In genomic region chr9:66611478-66612093, GRCm38 (mm10) we compare ENCODE assay signal across 8 mouse cellular contexts. TPM values are rescaled to one million over a fixed set of nuclear protein-coding genes. Genes with fewer than 3 reads are reported as not detected.
DNase-seq lines count a peak whose midpoint lies in the region; ATAC-seq and TF ChIP-seq lines count a peak whose summit lies in the region.

No protein-coding gene starts in this region.

- peak overlapping the region; percentile 23 for H3K4me2 ChIP-seq in forebrain, embryonic 15.5 days (replicated peaks)

- WGBS in forebrain, embryonic 15.5 days: 17% methylated on average over 18 of the region's 18 CpGs
- 18% methylated on average over 18 of the region's 18 CpGs for WGBS in lung, adult 2 months

- DNase-seq in heart, postnatal 25 days (ENCODE audit: low spot score): peak; percentile 78
- DNase-seq in layer of hippocampus, adult 2 months (ENCODE audit: low spot score in 2 of 2): peak; percentile 89 to 92
- peak; percentile 89 for DNase-seq in lung, adult 2 months
- peak; percentile 83 for DNase-seq in testis, postnatal 14 days (ENCODE audit: low spot score)

- peaks cover 8% of the 10 kb centered on the region for H3K27me3 ChIP-seq in E14TG2a.4 (ENCODE audit: insufficient read depth, low read length)
- H3K27me3 ChIP-seq in forebrain, embryonic 15.5 days: no peaks in the 10 kb centered on the region

- H3K4me1 ChIP-seq in E14TG2a.4 (replicated peaks; ENCODE audit: low read depth, low read length): no peaks in the 10 kb centered on the region
- H3K4me1 ChIP-seq in forebrain, embryonic 15.5 days: peaks cover 7% of the 10 kb centered on the region
- peaks cover 2% of the 10 kb centered on the region; the same call in 1 of the 2 replicates for H3K4me1 ChIP-seq in lung, adult 2 months (ENCODE audit: control insufficient read depth, insufficient read depth, low read length)

- no peak for TF ChIP-seq POLR2A in lung, adult 2 months (IDR thresholded peaks at IDR 0.05; ENCODE audit: borderline replicate concordance, extremely low read depth, low read depth, low read length)

- ATAC-seq in cerebellum, adult (ENCODE audit: insufficient number of reproducible peaks, low FRiP score, low TSS enrichment): peak; percentile 82; the same call in 1 of the 2 replicates
- ATAC-seq in forebrain, embryonic 15.5 days (replicated peaks): peak; percentile 80; the same call in 1 of the 2 replicates
- ATAC-seq in neutrophil, adult 5-6 weeks (ENCODE audit: extremely low read depth, insufficient number of reproducible peaks, low FRiP score, poor library complexity, severe bottlenecking): peak; percentile 90

- H3K27ac ChIP-seq in forebrain, embryonic 15.5 days (replicated peaks): no peak overlapping the region
- H3K27ac ChIP-seq in layer of hippocampus, adult 2 months: peak overlapping the region; percentile 75

- H3K36me3 ChIP-seq in E14TG2a.4 (ENCODE audit: insufficient read depth, low read length): no peaks in the 10 kb centered on the region
- no peaks in the 10 kb centered on the region for H3K36me3 ChIP-seq in forebrain, embryonic 15.5 days

- peaks cover 5% of the 10 kb centered on the region for H3K9me3 ChIP-seq in E14TG2a.4 (ENCODE audit: low read length)
- no peaks in the 10 kb centered on the region for H3K9me3 ChIP-seq in forebrain, embryonic 15.5 days

- H3K4me3 ChIP-seq in E14TG2a.4 (replicated peaks; ENCODE audit: low read length): no peak overlapping the region
- no peak overlapping the region; the same call in 1 of the 2 replicates for H3K4me3 ChIP-seq in forebrain, embryonic 15.5 days
- peak overlapping the region; percentile 43 for H3K4me3 ChIP-seq in layer of hippocampus, adult 2 months
- H3K4me3 ChIP-seq in lung, adult 2 months (replicated peaks; ENCODE audit: extremely low read depth, low read depth, low read length): no peak overlapping the region

- intact Hi-C loops in heart, postnatal 25 days (cut with DNase I): loop anchor here (5.0 kb wide), 1 partner anchor 99 kb away; the partner anchor contains the start of gene Fbxl22

- H3K9ac ChIP-seq in forebrain, embryonic 15.5 days (replicated peaks): no peak overlapping the region

- peak; percentile 98 for TF ChIP-seq CTCF in E14TG2a.4 (conservative IDR thresholded peaks at IDR 0.05; ENCODE audit: low read length)
- peak; percentile 100 for TF ChIP-seq CTCF in layer of hippocampus, adult 2 months (conservative IDR thresholded peaks at IDR 0.05)
- TF ChIP-seq CTCF in lung, adult 2 months (IDR thresholded peaks at IDR 0.05; ENCODE audit: insufficient read depth, low read length): peak; percentile 84

RNA-seq across cellular contexts. Expression of gene Usp3, which starts 18.6 kb away (rescaled TPM):
- 107 and 110 TPM in 2 replicates for polyA plus RNA-seq in forebrain, embryonic 15.5 days (2015; fragmentation: Nextera tagmentation; extraction: Ambion mirVana)
- total RNA-seq in heart, postnatal 25 days (2021): 10 to 100 TPM; 19.0 to 24.4 TPM
- 10 to 100 TPM; 41.8 to 45.5 TPM for total RNA-seq in layer of hippocampus, adult 2 months (2021)
- polyA plus RNA-seq in lung, adult 2 months (2012; rRNA removed): 10.8 and 15.6 TPM in 2 replicates
- total RNA-seq in neutrophil, adult 5-6 weeks (2017): 95.1 and 127 TPM in 2 replicates
